Mouse (Mus musculus) gastrocnemius, postnatal 14 days (tissue): ENCODE data around the gene Dhx40. TPM values are rescaled to one million over a fixed set of nuclear protein-coding genes. Genes with fewer than 3 reads are reported as not detected.

Source experiments
- DNase-seq: peaks from one replicate; pipeline ENCODE4 v3.0.0; 2021; ENCODE audit warnings: mixed read lengths
- intact Hi-C: fragments of 180-260 bp; cut with DNase I; formaldehyde crosslinking; loops from one replicate; pipeline ENCODE4 v1.15.1; 2025; ENCODE audit warnings: low total_unique reads
- total RNA-seq, 2 experiments: library from RNA; stranded (reverse); gene quantifications; 2 replicates each; pipeline ENCODE4 v1.2.3; 2021

Gene Dhx40
- total RNA-seq, 2 experiments from 2014 or later = 11.8 to 12.1 TPM

DNA sequence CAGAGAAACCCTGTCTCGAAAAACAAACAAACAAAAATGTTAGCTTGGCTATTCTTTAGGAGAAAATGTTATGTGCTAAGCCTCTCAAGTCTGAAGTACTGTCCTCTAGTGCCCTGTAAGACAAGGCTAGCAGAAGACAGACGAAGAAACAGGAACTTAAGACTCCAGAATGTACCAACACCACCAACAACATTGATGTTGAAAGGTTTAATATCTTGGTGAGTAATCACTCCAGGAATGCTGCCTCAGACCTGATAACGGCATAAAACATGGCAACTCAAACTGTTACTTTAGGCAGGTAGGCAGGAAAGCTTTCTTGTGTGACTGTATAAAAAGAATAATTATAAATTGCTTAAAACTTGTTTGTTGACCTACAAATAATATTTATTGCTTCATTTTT lies 83.5 kb downstream of the Dhx40 start:
- intact Hi-C loops = no loop called here
- DNase-seq = no peak

DNA sequence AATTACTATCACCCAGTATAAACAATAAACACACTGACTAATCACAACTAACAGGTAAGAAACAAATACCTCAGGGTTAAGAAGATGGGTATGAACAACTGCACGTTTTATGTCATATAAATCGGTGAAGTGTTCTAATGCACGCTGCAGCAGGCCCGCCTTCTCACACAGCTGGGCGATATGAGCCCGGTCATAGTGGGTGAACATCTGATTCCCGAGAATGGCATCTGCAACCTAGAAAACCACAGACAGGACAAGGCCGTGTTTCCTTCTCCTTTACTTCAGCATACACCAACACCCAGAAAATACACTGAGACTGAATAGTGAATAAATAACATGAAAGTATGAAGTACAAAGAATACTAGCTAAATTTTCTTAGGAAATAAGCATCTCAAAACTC lies 88.2 kb downstream of the Dhx40 start:
- no peak for DNase-seq
- intact Hi-C loops = no loop called here

Other genes starting within 250 kb of the Dhx40 start
- gene Vmp1, start 123.9 kb downstream of the Dhx40 start, total RNA-seq = 10 to 100 TPM; 67.7 to 84.9 TPM
- 1 to 10 TPM; 6.5 to 6.8 TPM for gene Ptrh2, start 123.8 kb downstream of the Dhx40 start, total RNA-seq
- 100 to 1,000 TPM; 118 to 122 TPM for gene Cltc, start 50.2 kb downstream of the Dhx40 start, total RNA-seq
- gene Ypel2, start 186.0 kb upstream of the Dhx40 start, total RNA-seq = 1 to 10 TPM; 6.7 to 9.7 TPM